Mouse (Mus musculus) intestine, embryonic 14.5 days (tissue): Measurements from ENCODE around the gene Clk3. TPM values are rescaled to one million over a fixed set of nuclear protein-coding genes. Genes with fewer than 3 reads are reported as not detected.
"Not testable (repeated sequence)": the region's sequence is repeated elsewhere in the genome, so short reads cannot be mapped to it uniquely, and the experiment has no call there.

Experiments
- ATAC-seq: fragments of 200-750 bp; cut with Nextera tagmentation; replicated peaks from 2 replicates; pipeline ENCODE4 v1.8.0; 2017; ENCODE audit warnings: low read depth, moderate number of reproducible peaks, moderate TSS enrichment, moderate library complexity; ENCODE audit not compliant: low FRiP score, low TSS enrichment
- DNase-seq: peaks from one replicate; pipeline ENCODE4 v3.0.0-alpha.2; 2018; ENCODE audit warnings: low spot score
- H3K27ac ChIP-seq: fragments of 300-500 bp; sonication (generic); 2 replicates; pipeline ENCODE4 v1.5.1; 2014; ENCODE audit warnings: low read depth, mild to moderate bottlenecking, control low read depth
- H3K27me3 ChIP-seq: fragments of 300-500 bp; sonication (generic); replicated peaks from 2 replicates; pipeline ENCODE4 v1.6.1; 2014; ENCODE audit warnings: low read length, control low read depth; ENCODE audit not compliant: control insufficient read depth, insufficient read depth
- H3K36me3 ChIP-seq: fragments of 300-500 bp; sonication (generic); 2 replicates; pipeline ENCODE4 v1.6.1; 2014; ENCODE audit warnings: low read length, control low read depth; ENCODE audit not compliant: control insufficient read depth, insufficient read depth
- H3K4me1 ChIP-seq: fragments of 300-500 bp; sonication (generic); replicated peaks from 2 replicates; pipeline ENCODE4 v1.6.1; 2014; ENCODE audit warnings: low read length, control low read depth, mixed read lengths; ENCODE audit not compliant: control insufficient read depth, insufficient read depth
- H3K4me2 ChIP-seq: fragments of 300-500 bp; sonication (generic); 2 replicates; pipeline ENCODE4 v1.6.1; 2014; ENCODE audit warnings: low read length
- H3K4me3 ChIP-seq: fragments of 300-500 bp; sonication (generic); 2 replicates; pipeline ENCODE4 v1.5.1; 2014; ENCODE audit warnings: low read depth, low read length, control low read depth, mixed read lengths
- H3K9ac ChIP-seq: fragments of 300-500 bp; sonication (generic); 2 replicates; pipeline ENCODE4 v1.6.1; 2014; ENCODE audit warnings: mild to moderate bottlenecking, low read length
- H3K9me3 ChIP-seq: fragments of 300-500 bp; sonication (generic); 2 replicates; pipeline ENCODE4 v1.6.1; 2016; ENCODE audit warnings: low read length, control low read depth; ENCODE audit not compliant: control insufficient read depth
- WGBS: fragments of 180-500 bp; shearing (Covaris S2); extraction: QIAGEN DNeasy Blood & Tissue Kit; methylation state at CpG from one replicate; pipeline ENCODE4 v1.1.7; 2014; 5-methylcytosine and 5-hydroxymethylcytosine counted together
- polyA plus RNA-seq: library from polyadenylated mRNA; unstranded; fragments of >200 nt; fragmentation: Nextera tagmentation; extraction: Ambion mirVana; gene quantifications from 2 replicates; pipeline ENCODE4 v1.2.1, GENCODE M21; 2014

Gene Clk3
- polyA plus RNA-seq, 1 experiment from 2014 or later, result 64.2 TPM

DNA sequence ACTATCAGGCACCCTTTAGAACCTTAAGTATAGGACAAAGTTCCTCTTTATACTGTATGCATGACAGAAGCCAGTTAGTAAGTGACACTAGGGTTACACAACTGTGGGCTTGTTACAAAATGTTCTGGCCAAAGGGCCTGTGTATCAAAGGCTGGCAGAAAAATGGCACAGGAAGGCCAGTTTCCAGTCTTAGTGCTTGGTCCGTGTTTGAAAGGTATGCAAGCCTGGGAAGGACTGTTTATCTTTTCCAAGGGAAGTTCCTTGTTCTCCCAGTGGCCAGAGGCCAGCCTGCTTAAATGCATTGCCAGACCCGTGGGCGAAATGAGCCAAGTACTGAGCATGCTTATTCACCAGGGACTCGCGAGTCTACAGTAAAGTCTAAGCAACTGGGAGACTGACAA lies 42.3 kb downstream of the Clk3 start:
- H3K9ac ChIP-seq, result no peak overlapping the region
- H3K27me3 ChIP-seq, result no peaks in the 10 kb centered on the region
- H3K27ac ChIP-seq, result no peak overlapping the region
- no peak overlapping the region for H3K4me2 ChIP-seq
- H3K9me3 ChIP-seq, result no peaks in the 10 kb centered on the region
- H3K36me3 ChIP-seq, result peaks cover 69% of the 10 kb centered on the region
- H3K4me1 ChIP-seq, result no peaks in the 10 kb centered on the region
- 42% methylated on average over 5 of the region's 5 CpGs for WGBS
- no peak for ATAC-seq
- DNase-seq, result no peak
- H3K4me3 ChIP-seq, result no peak overlapping the region

- no peak overlapping the region for H3K27ac ChIP-seq
- no peaks in the 10 kb centered on the region for H3K9me3 ChIP-seq
- DNase-seq, result no peak
- WGBS, result 80% methylated on average over 1 of the region's 1 CpGs
- H3K4me3 ChIP-seq, result no peak overlapping the region
- ATAC-seq, result no peak
- no peak overlapping the region for H3K4me2 ChIP-seq
- no peak overlapping the region for H3K9ac ChIP-seq
- H3K4me1 ChIP-seq, result no peaks in the 10 kb centered on the region
- H3K36me3 ChIP-seq, result peaks cover 69% of the 10 kb centered on the region
- no peaks in the 10 kb centered on the region for H3K27me3 ChIP-seq
Measured at GRCm38 (mm10) chr9:57722371-57722770, 43.3 kb downstream of the Clk3 start.

GRCm38 (mm10) chr9:57720736-57721135 lies 44.9 kb downstream of the Clk3 start:
- H3K4me3 ChIP-seq, result no peak overlapping the region
- peaks cover 71% of the 10 kb centered on the region for H3K36me3 ChIP-seq
- H3K27ac ChIP-seq, result no peak overlapping the region
- H3K9me3 ChIP-seq, result no peaks in the 10 kb centered on the region
- no peak overlapping the region for H3K9ac ChIP-seq
- no peaks in the 10 kb centered on the region for H3K27me3 ChIP-seq
- ATAC-seq, result no peak
- no peak for DNase-seq
- H3K4me2 ChIP-seq, result no peak overlapping the region
- WGBS, result 88% methylated on average over 3 of the region's 3 CpGs
- H3K4me1 ChIP-seq, result no peaks in the 10 kb centered on the region

DNA sequence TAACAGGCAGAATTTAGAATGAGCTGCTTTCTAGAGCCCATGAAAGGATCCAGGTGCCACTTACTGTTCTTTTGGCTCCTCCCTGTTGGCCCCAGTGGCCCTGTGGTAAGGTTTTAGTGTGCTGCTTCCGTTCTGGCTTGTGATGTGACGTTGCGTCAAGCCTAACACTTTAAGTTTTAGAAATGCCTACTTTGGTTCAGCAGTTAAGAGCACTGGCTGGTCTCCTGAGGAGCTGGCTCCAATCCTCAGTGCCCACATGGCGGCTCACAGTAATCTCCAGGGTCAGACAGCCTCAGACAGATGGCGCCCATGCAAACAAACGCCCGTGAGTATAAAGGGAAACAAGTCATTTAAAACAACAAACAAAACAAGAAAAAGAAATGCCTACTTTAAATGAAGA lies 47.3 kb downstream of the Clk3 start:
- DNase-seq, result no peak
- 93% methylated on average over 7 of the region's 7 CpGs for WGBS
- no peaks in the 10 kb centered on the region for H3K4me1 ChIP-seq
- H3K9me3 ChIP-seq, result no peaks in the 10 kb centered on the region
- no peak overlapping the region for H3K4me3 ChIP-seq
- no peak for ATAC-seq
- no peak overlapping the region for H3K9ac ChIP-seq
- H3K36me3 ChIP-seq, result peaks cover 84% of the 10 kb centered on the region
- no peak overlapping the region for H3K27ac ChIP-seq
- no peaks in the 10 kb centered on the region for H3K27me3 ChIP-seq
- no peak overlapping the region for H3K4me2 ChIP-seq

GRCm38 (mm10) chr9:57712194-57712593 lies 53.5 kb downstream of the Clk3 start:
- DNase-seq, result no peak
- H3K4me1 ChIP-seq, result peaks cover 8% of the 10 kb centered on the region

DNA sequence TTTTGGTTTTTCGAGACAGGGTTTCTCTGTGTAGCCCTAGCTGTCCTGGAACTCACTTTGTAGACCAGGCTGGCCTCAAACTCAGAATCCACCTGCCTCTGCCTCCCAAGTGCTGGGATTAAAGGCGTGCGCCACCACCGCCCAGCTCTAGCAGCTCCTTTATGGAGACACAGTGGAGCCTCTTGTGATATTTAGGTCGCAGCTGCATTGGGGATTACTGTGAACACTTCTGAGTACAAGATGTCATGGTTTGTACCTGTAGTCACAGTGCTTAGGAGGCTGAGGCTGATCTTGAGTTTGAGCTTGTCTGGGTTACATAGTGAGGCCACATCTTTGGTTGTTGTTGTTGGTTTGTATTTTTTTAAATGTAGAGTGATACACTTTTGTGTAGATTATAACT lies 55.4 kb downstream of the Clk3 start:
- not testable (repeated sequence) for H3K9me3 ChIP-seq, H3K27me3 ChIP-seq, H3K27ac ChIP-seq, H3K9ac ChIP-seq, H3K4me3 ChIP-seq, H3K4me2 ChIP-seq, ATAC-seq, DNase-seq, H3K4me1 ChIP-seq
- H3K36me3 ChIP-seq, result peaks cover 21% of the 10 kb centered on the region
- WGBS, result 95% methylated on average over 4 of the region's 5 CpGs

More at GRCm38 (mm10) chr9:57712194-57712593, 53.5 kb downstream of the Clk3 start:
- no peak overlapping the region for H3K9ac ChIP-seq
- H3K4me2 ChIP-seq, result no peak overlapping the region
- no peak overlapping the region for H3K4me3 ChIP-seq
- H3K36me3 ChIP-seq, result peaks cover 41% of the 10 kb centered on the region
- ATAC-seq, result no peak
- 67% methylated on average over 2 of the region's 2 CpGs for WGBS
- H3K27me3 ChIP-seq, result no peaks in the 10 kb centered on the region
- H3K9me3 ChIP-seq, result no peaks in the 10 kb centered on the region
- no peak overlapping the region for H3K27ac ChIP-seq

DNA sequence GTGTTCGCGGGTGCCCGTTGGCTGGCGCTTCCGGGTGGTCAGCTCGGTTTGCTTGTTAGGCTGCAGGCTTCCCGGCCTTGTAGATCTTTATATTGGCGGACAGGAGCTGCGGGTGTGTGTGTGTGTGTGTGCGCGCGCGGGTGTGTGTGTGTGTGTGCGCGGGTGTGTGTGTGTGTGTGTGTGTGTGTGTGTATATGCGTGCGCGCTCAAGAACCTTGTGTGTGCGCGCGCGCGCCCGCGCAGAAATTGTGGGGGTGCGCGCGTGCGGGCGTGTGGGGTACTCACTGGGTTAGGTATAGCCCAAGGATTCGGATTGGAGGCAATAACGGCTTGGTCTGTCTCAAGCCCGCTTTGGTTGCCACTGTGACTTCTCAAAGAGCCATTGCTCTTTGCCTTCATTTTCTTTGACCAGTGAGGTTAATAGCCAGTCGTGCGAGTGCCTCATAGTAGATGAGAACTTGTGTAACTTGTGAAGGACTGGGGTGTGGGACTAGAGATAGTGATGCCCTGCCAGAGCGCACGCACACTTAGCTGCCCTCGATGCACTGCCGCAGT lies 56.9 kb downstream of the Clk3 start:
- ATAC-seq (peak; percentile 73), DNase-seq (no peak)
- no peaks in the 10 kb centered on the region for H3K9me3 ChIP-seq
- peak overlapping the region; percentile 82 for H3K9ac ChIP-seq
- H3K36me3 ChIP-seq, result peaks cover 7% of the 10 kb centered on the region; the same call in 1 of the 2 replicates
- peak overlapping the region; percentile 73 for H3K27ac ChIP-seq
- peak overlapping the region; percentile 79 for H3K4me3 ChIP-seq
- H3K4me1 ChIP-seq, result peaks cover 8% of the 10 kb centered on the region
- H3K27me3 ChIP-seq, result no peaks in the 10 kb centered on the region
- WGBS, result 3% methylated on average over 39 of the region's 39 CpGs
- peak overlapping the region; percentile 68 for H3K4me2 ChIP-seq

GRCm38 (mm10) chr9:57708068-57708719 lies 57.5 kb downstream of the Clk3 start, which contains the start of gene Edc3:
TSS of gene Edc3 (plus strand) at chr9:57708540.
- ATAC-seq, result peak; percentile 92

DNA sequence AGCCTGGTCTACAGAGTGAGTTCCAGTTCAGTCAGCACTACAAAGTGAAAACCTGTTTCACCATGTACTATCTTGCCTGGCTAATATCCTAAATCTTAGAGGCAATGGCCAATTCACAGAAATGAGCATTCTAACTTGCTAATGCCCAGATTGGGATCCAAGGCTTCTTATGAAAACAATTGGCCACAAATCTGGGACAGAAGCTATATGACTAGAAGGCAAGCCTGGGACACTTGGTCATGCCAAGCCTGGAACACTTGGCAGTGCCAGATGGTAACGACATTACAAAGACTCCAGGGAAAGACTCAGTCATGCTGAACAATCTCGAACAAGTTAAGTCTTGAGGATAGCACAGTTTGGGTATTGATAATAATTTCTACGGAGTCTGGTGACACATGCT lies 59.2 kb downstream of the Clk3 start:
- Histone ChIP-seq H3K4me1 (peaks cover 8% of the 10 kb centered on the region), H3K9ac (no peak overlapping the region), H3K27me3 (no peaks in the 10 kb centered on the region), H3K4me2 (no peak overlapping the region), H3K27ac (no peak overlapping the region), H3K36me3 (no peaks in the 10 kb centered on the region), H3K9me3 (no peaks in the 10 kb centered on the region), H3K4me3 (no peak overlapping the region)
- ATAC-seq (no peak), DNase-seq (no peak)
- 88% methylated on average over 3 of the region's 3 CpGs for WGBS

More at GRCm38 (mm10) chr9:57708068-57708719, 57.5 kb downstream of the Clk3 start, which contains the start of gene Edc3:
- Histone ChIP-seq H3K9me3 (no peaks in the 10 kb centered on the region), H3K36me3 (peaks cover 2% of the 10 kb centered on the region; the same call in 1 of the 2 replicates), H3K4me3 (peak within 1 kb of the TSS; percentile 79), H3K27ac (peak within 1 kb of the TSS; percentile 73), H3K9ac (peak within 1 kb of the TSS; percentile 82), H3K4me2 (peak within 1 kb of the TSS; percentile 68), H3K4me1 (peaks cover 8% of the 10 kb centered on the region), H3K27me3 (no peaks in the 10 kb centered on the region)
- WGBS, result under 1% methylated on average over 23 of the region's 23 CpGs
- peak; percentile 98 for DNase-seq
